Mouse (Mus musculus) hindlimb bud, embryonic 11.5 days (tissue): ENCODE measurements around the gene Ptges2.
"Not testable (repeated sequence)": the region's sequence is repeated elsewhere in the genome, so short reads cannot be mapped to it uniquely, and the experiment has no call there.

Experiments used
- DNase-seq: peaks from one replicate; pipeline ENCODE4 v3.0.0-alpha.2; 2012; ENCODE audit warnings: low read depth, low spot score; ENCODE audit errors: extremely low spot score

Gene Ptges2

GRCm38 (mm10) chr2:32395484-32395945 is at the start of gene Ptges2:
TSS of gene Ptges2 (plus strand) at chr2:32395896.
- peak; percentile 75 for DNase-seq

- no peak for DNase-seq
These were observed 48.7 kb upstream of the Ptges2 start for GRCm38 (mm10) chr2:32347019-32347418.

GRCm38 (mm10) chr2:32348311-32348710 is 47.4 kb upstream of the Ptges2 start:
- DNase-seq = no peak

GRCm38 (mm10) chr2:32349625-32350255 is 46.0 kb upstream of the Ptges2 start:
- no peak for DNase-seq

- DNase-seq = no peak
These were observed 45.1 kb upstream of the Ptges2 start for GRCm38 (mm10) chr2:32350471-32351051.

GRCm38 (mm10) chr2:32351471-32351961 is 44.2 kb upstream of the Ptges2 start:
- no peak for DNase-seq

GRCm38 (mm10) chr2:32352151-32353006 is 43.3 kb upstream of the Ptges2 start, which contains the start of gene Ciz1:
TSS of gene Ciz1 (plus strand) at chr2:32352327.
- DNase-seq = no peak

GRCm38 (mm10) chr2:32353007-32353542 is 42.6 kb upstream of the Ptges2 start, which contains the start of gene Dnm1:
TSS of gene Dnm1 (minus strand) at chr2:32353338.
- no peak for DNase-seq

- no peak for DNase-seq
These were observed 41.9 kb upstream of the Ptges2 start for GRCm38 (mm10) chr2:32353836-32354235.

GRCm38 (mm10) chr2:32354336-32354895 is 41.3 kb upstream of the Ptges2 start:
- no peak for DNase-seq

GRCm38 (mm10) chr2:32356216-32356615 is 39.5 kb upstream of the Ptges2 start:
- no peak for DNase-seq

- no peak for DNase-seq
These were observed 38.0 kb upstream of the Ptges2 start for GRCm38 (mm10) chr2:32357710-32358109.

GRCm38 (mm10) chr2:32358381-32358780 is 37.3 kb upstream of the Ptges2 start:
- DNase-seq = no peak

- DNase-seq = no peak
These were observed 35.0 kb upstream of the Ptges2 start for GRCm38 (mm10) chr2:32360741-32361140.

- no peak for DNase-seq
These were observed 34.3 kb upstream of the Ptges2 start for GRCm38 (mm10) chr2:32361437-32361836.

GRCm38 (mm10) chr2:32362274-32362673 is 33.4 kb upstream of the Ptges2 start:
- DNase-seq = not testable (repeated sequence)

- DNase-seq = no peak
These were observed 32.8 kb upstream of the Ptges2 start for GRCm38 (mm10) chr2:32362817-32363340.

GRCm38 (mm10) chr2:32363376-32364106 is 32.2 kb upstream of the Ptges2 start:
- DNase-seq = no peak

GRCm38 (mm10) chr2:32364121-32364520 is 31.6 kb upstream of the Ptges2 start:
- DNase-seq = no peak

- no peak for DNase-seq
These were observed 28.4 kb upstream of the Ptges2 start for GRCm38 (mm10) chr2:32367315-32367714.
